Mouse (Mus musculus) MEL (cell line): ENCODE results near the gene Rnf8. TPM values are rescaled to one million over a fixed set of nuclear protein-coding genes. Genes with fewer than 3 reads are reported as not detected.
A peak's percentile ranks its signal among the peaks of the same experiment; 100 is the strongest.

ENCODE experiments used
- DNase-seq: peaks from one replicate; pipeline ENCODE4 v3.0.0; 2011; ENCODE audit warnings: low read depth, low spot score
- H3K27ac ChIP-seq: 2 replicates; pipeline ENCODE4 v1.5.1; 2012; ENCODE audit warnings: low read depth, mild to moderate bottlenecking, control low read depth, low read length, moderate library complexity; ENCODE audit not compliant: control insufficient read depth
- H3K27me3 ChIP-seq, 2 experiments: fragments of 150-350 bp in 1 of 2; sonication (generic) in 1 of 2; 2 replicates each; pipeline ENCODE4 v1.6.1; 2012; ENCODE audit warnings: low read length in 2 of 2, mild to moderate bottlenecking in 2 of 2, improper control_type of control experiment in 1 of 2, moderate library complexity in 1 of 2; ENCODE audit not compliant: insufficient read depth in 2 of 2, control insufficient read depth in 1 of 2
- H3K36me3 ChIP-seq, 2 experiments: 2 replicates each; pipeline ENCODE4 v1.6.1; 2012 to 2014; ENCODE audit warnings: low read length in 2 of 2, improper control_type of control experiment in 1 of 2, inconsistent platforms in 1 of 2, mild to moderate bottlenecking in 1 of 2; ENCODE audit not compliant: insufficient read depth in 2 of 2, control insufficient read depth in 1 of 2
- H3K4me1 ChIP-seq, 2 experiments: fragments of 150-350 bp in 1 of 2; sonication (generic) in 1 of 2; 2 replicates each; pipeline ENCODE4 v1.6.1; 2012; ENCODE audit warnings: low read length in 2 of 2, improper control_type of control experiment in 1 of 2, mild to moderate bottlenecking in 1 of 2; ENCODE audit not compliant: insufficient read depth in 2 of 2, control insufficient read depth in 1 of 2
- H3K4me3 ChIP-seq, 2 experiments: fragments of 150-350 bp in 1 of 2; sonication (generic) in 1 of 2; 2 replicates each; pipeline ENCODE4 v1.5.1; 2012; ENCODE audit warnings: low read depth in 2 of 2, low read length in 2 of 2, mild to moderate bottlenecking in 2 of 2, moderate library complexity in 2 of 2, control low read depth in 1 of 2, improper control_type of control experiment in 1 of 2; ENCODE audit not compliant: control insufficient read depth in 1 of 2, insufficient read depth in 1 of 2
- H3K79me2 ChIP-seq: 2 replicates; pipeline ENCODE4 v1.6.1; 2012; ENCODE audit warnings: mild to moderate bottlenecking, low read length, moderate library complexity; ENCODE audit not compliant: control insufficient read depth, poor library complexity, insufficient read depth
- H3K9ac ChIP-seq: 2 replicates; pipeline ENCODE4 v1.6.1; 2012; ENCODE audit warnings: low read depth, mild to moderate bottlenecking, control low read depth, low read length, moderate library complexity; ENCODE audit not compliant: control insufficient read depth, poor library complexity, severe bottlenecking
- H3K9me3 ChIP-seq: fragments of 150-350 bp; sonication (generic); replicated peaks from 2 replicates; pipeline ENCODE4 v1.6.1; 2012; ENCODE audit warnings: mild to moderate bottlenecking, low read length, improper control_type of control experiment, moderate library complexity; ENCODE audit not compliant: insufficient read depth
- BHLHE40 ChIP-seq: IDR thresholded peaks from 2 replicates; pipeline ENCODE4 v1.6.1; 2012; ENCODE audit warnings: low read depth, mild to moderate bottlenecking, inconsistent platforms, low read length, improper control_type of control experiment, borderline replicate concordance
- CHD1 ChIP-seq: IDR thresholded peaks from 2 replicates; pipeline ENCODE4 v1.6.1; 2012; ENCODE audit warnings: low read depth, mild to moderate bottlenecking, inconsistent platforms, low read length, improper control_type of control experiment
- CHD2 ChIP-seq: IDR thresholded peaks from 2 replicates; pipeline ENCODE4 v1.6.1; 2011; ENCODE audit warnings: low read length, improper control_type of control experiment
- CTCF ChIP-seq, 3 experiments: IDR thresholded peaks in 2 of 3; conservative IDR thresholded peaks in 1 of 3; 2 replicates each; pipeline ENCODE4 v1.5.1; 2011 to 2012; ENCODE audit warnings: low read length in 3 of 3, low read depth in 2 of 3, mild to moderate bottlenecking in 2 of 3, improper control_type of control experiment in 1 of 3, inconsistent platforms in 1 of 3, mixed read lengths in 1 of 3, moderate library complexity in 1 of 3; ENCODE audit not compliant: control insufficient read depth in 1 of 3, insufficient read depth in 1 of 3, poor library complexity in 1 of 3, severe bottlenecking in 1 of 3
- E2F4 ChIP-seq: IDR thresholded peaks from 2 replicates; pipeline ENCODE4 v1.6.1; 2011; ENCODE audit warnings: low read depth, low read length, improper control_type of control experiment, borderline replicate concordance
- ELF1 ChIP-seq: IDR thresholded peaks from 2 replicates; pipeline ENCODE4 v1.6.1; 2014; ENCODE audit warnings: low read depth, mild to moderate bottlenecking, inconsistent platforms, low read length, improper control_type of control experiment, moderate library complexity
- EP300 ChIP-seq, 2 experiments: IDR thresholded peaks; 2 replicates each; pipeline ENCODE4 v1.6.1; 2011; ENCODE audit warnings: improper control_type of control experiment in 2 of 2, low read length in 2 of 2, low read depth in 1 of 2, mild to moderate bottlenecking in 1 of 2
- GABPA ChIP-seq: IDR thresholded peaks from 2 replicates; pipeline ENCODE4 v1.6.1; 2012; ENCODE audit warnings: low read depth, mild to moderate bottlenecking, inconsistent platforms, low read length, improper control_type of control experiment, moderate library complexity
- HCFC1 ChIP-seq: IDR thresholded peaks from 2 replicates; pipeline ENCODE4 v1.6.1; 2012; ENCODE audit warnings: low read depth, mild to moderate bottlenecking, inconsistent platforms, low read length, improper control_type of control experiment, moderate library complexity
- JUND ChIP-seq: IDR thresholded peaks from 2 replicates; pipeline ENCODE4 v1.6.1; 2011; ENCODE audit warnings: low read depth, mild to moderate bottlenecking, improper control_type of control experiment, low read length
- MAFK ChIP-seq: IDR thresholded peaks from 2 replicates; pipeline ENCODE4 v1.6.1; 2011; ENCODE audit warnings: low read depth, mild to moderate bottlenecking, low read length, improper control_type of control experiment, borderline replicate concordance
- MAZ ChIP-seq: IDR thresholded peaks from 2 replicates; pipeline ENCODE4 v1.6.1; 2012; ENCODE audit warnings: low read depth, mild to moderate bottlenecking, inconsistent platforms, low read length, improper control_type of control experiment
- MEF2A ChIP-seq: IDR thresholded peaks from 2 replicates; pipeline ENCODE4 v1.6.1; 2014; ENCODE audit warnings: low read depth, mild to moderate bottlenecking, inconsistent platforms, low read length, improper control_type of control experiment; ENCODE audit not compliant: poor library complexity, insufficient replicate concordance, severe bottlenecking; ENCODE audit errors: extremely low read depth
- MYC ChIP-seq: IDR thresholded peaks from 2 replicates; pipeline ENCODE4 v1.6.1; 2011; ENCODE audit warnings: low read depth, mild to moderate bottlenecking, low read length, improper control_type of control experiment, moderate library complexity
- NELFE ChIP-seq: IDR thresholded peaks from 2 replicates; pipeline ENCODE4 v1.6.1; 2011; ENCODE audit warnings: low read depth, low read length, improper control_type of control experiment
- POLR2A ChIP-seq, 2 experiments: IDR thresholded peaks; 2 replicates each; pipeline ENCODE4 v1.6.1; 2011 to 2012; ENCODE audit warnings: low read length in 2 of 2, mild to moderate bottlenecking in 2 of 2, control low read depth in 1 of 2, improper control_type of control experiment in 1 of 2, low read depth in 1 of 2, moderate library complexity in 1 of 2; ENCODE audit not compliant: control insufficient read depth in 1 of 2, insufficient read depth in 1 of 2, poor library complexity in 1 of 2
- POLR2AphosphoS2 ChIP-seq: IDR thresholded peaks from 2 replicates; pipeline ENCODE4 v1.6.1; 2011; ENCODE audit warnings: low read length, improper control_type of control experiment
- POLR2AphosphoS5 ChIP-seq: IDR thresholded peaks from 2 replicates; pipeline ENCODE4 v1.6.1; 2012; ENCODE audit warnings: low read depth, borderline replicate concordance, mild to moderate bottlenecking, inconsistent platforms, low read length, moderate library complexity, mixed read lengths
- RAD21 ChIP-seq: IDR thresholded peaks from 2 replicates; pipeline ENCODE4 v1.6.1; 2011; ENCODE audit warnings: mild to moderate bottlenecking, low read depth, low read length, improper control_type of control experiment
- RCOR1 ChIP-seq: IDR thresholded peaks from 2 replicates; pipeline ENCODE4 v1.6.1; 2012; ENCODE audit warnings: low read depth, mild to moderate bottlenecking, inconsistent platforms, low read length, improper control_type of control experiment
- SIN3A ChIP-seq: IDR thresholded peaks from 2 replicates; pipeline ENCODE4 v1.6.1; 2012; ENCODE audit warnings: low read length, improper control_type of control experiment, inconsistent platforms
- SMC3 ChIP-seq: IDR thresholded peaks from 2 replicates; pipeline ENCODE4 v1.6.1; 2011; ENCODE audit warnings: low read depth, low read length, improper control_type of control experiment
- TAL1 ChIP-seq: IDR thresholded peaks from 2 replicates; pipeline ENCODE4 v1.6.1; 2012; ENCODE audit warnings: mild to moderate bottlenecking, inconsistent platforms, low read length, moderate library complexity, mixed read lengths
- TBP ChIP-seq: IDR thresholded peaks from 2 replicates; pipeline ENCODE4 v1.8.0; 2011; ENCODE audit warnings: low read depth, low read length, improper control_type of control experiment
- UBTF ChIP-seq: IDR thresholded peaks from 2 replicates; pipeline ENCODE4 v1.6.1; 2012; ENCODE audit warnings: low read depth, mild to moderate bottlenecking, inconsistent platforms, low read length, improper control_type of control experiment, moderate library complexity, borderline replicate concordance; ENCODE audit not compliant: insufficient read depth
- USF1 ChIP-seq: IDR thresholded peaks from 2 replicates; pipeline ENCODE4 v1.6.1; 2014; ENCODE audit warnings: low read depth, mild to moderate bottlenecking, inconsistent platforms, low read length, improper control_type of control experiment, moderate library complexity
- ZC3H11A ChIP-seq: IDR thresholded peaks from 2 replicates; pipeline ENCODE4 v1.6.1; 2012; ENCODE audit warnings: low read depth, mild to moderate bottlenecking, inconsistent platforms, low read length, improper control_type of control experiment
- ZKSCAN1 ChIP-seq: IDR thresholded peaks from 2 replicates; pipeline ENCODE4 v1.6.1; 2012; ENCODE audit warnings: low read depth, mild to moderate bottlenecking, inconsistent platforms, low read length, improper control_type of control experiment, moderate library complexity
- ZMIZ1 ChIP-seq: IDR thresholded peaks from 2 replicates; pipeline ENCODE4 v1.6.1; 2012; ENCODE audit warnings: low read depth, mild to moderate bottlenecking, inconsistent platforms, low read length, improper control_type of control experiment, moderate library complexity
- ZNF384 ChIP-seq: IDR thresholded peaks from 2 replicates; pipeline ENCODE4 v1.6.1; 2012; ENCODE audit warnings: low read depth, mild to moderate bottlenecking, inconsistent platforms, low read length, improper control_type of control experiment
- polyA plus RNA-seq, 2 experiments: library from polyadenylated mRNA; stranded (reverse) in 1 of 2; unstranded in 1 of 2; fragments of >175 nt in 1 of 2; fragments of >200 nt in 1 of 2; gene quantifications; 2 replicates each; pipeline versions ENCODE4 v1.2.1 to v1.2.4; 2012; ENCODE audit warnings: low replicate concordance in 2 of 2, low read depth in 1 of 2; ENCODE audit not compliant: insufficient read length in 2 of 2, insufficient read depth in 1 of 2, missing spikeins in 1 of 2
- total RNA-seq: library from RNA; depleted of rRNA; stranded (reverse); fragments of 300-350 nt; gene quantifications from 2 replicates; pipeline ENCODE4 v1.2.3, GENCODE M21; 2012

Gene Rnf8
- total and polyA plus RNA-seq, 3 experiments = 40.3 to 49.2 TPM; not detected in 1

DNA sequence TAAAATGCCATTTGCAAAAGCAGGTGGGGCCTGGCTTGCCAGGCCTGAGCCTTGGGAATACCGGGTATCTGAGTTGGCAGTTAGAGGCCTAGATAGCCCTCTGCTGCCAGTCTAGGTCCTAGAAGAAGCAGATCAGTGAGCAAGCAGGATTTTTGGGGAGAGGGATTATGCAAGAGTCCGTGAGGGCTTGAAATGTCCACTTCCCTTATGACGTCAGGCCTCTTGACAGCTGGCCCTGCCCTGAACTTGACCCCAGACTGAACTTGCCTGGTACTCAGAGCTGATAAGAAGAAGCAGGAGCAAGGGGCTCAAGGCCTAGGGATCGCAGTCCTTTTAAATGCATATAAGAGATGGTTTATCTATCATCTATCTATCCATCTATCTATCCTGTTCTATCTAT lies 13.2 kb upstream of the Rnf8 start:
- Histone ChIP-seq H3K4me1 (no peaks in the 10 kb centered on the region), H3K27me3 (no peaks in the 10 kb centered on the region), H3K4me3 (no peak overlapping the region), H3K9ac (no peak overlapping the region), H3K79me2 (no peaks in the 10 kb centered on the region), H3K36me3 (no peaks in the 10 kb centered on the region; a peak in 1 of 4 replicates), H3K9me3 (no peaks in the 10 kb centered on the region), H3K27ac (no peak overlapping the region)
- no peak for DNase-seq
- TF ChIP-seq BHLHE40 (no peak), POLR2AphosphoS2 (no peak), CHD2 (no peak), ZNF384 (no peak), CHD1 (no peak), SMC3 (no peak), SIN3A (no peak), TAL1 (no peak), HCFC1 (no peak), POLR2AphosphoS5 (no peak), RCOR1 (no peak), NELFE (no peak), ELF1 (no peak), MAZ (no peak), ZMIZ1 (no peak), USF1 (no peak), POLR2A (IDR thresholded peaks at IDR 0.05; ENCODE audit: control insufficient read depth in 1 of 2, insufficient read depth in 1 of 2, low read depth in 1 of 2, low read length in 2 of 2, poor library complexity in 1 of 2) (no peak)

GRCm38 (mm10) chr17:29603283-29603682 lies 11.3 kb upstream of the Rnf8 start:
- no peak overlapping the region for H3K27ac ChIP-seq
- no peaks in the 10 kb centered on the region; a peak in 1 of 4 replicates for H3K36me3 ChIP-seq
- no peaks in the 10 kb centered on the region for H3K27me3 ChIP-seq
- no peaks in the 10 kb centered on the region for H3K79me2 ChIP-seq
- no peak overlapping the region for H3K9ac ChIP-seq
- no peaks in the 10 kb centered on the region for H3K9me3 ChIP-seq
- TF ChIP-seq CHD2 (no peak), ZC3H11A (peak; percentile 63), GABPA (no peak), MAZ (no peak), SIN3A (0 out of 2 replicates have a peak, but pooled peaks have one; percentile 21), BHLHE40 (no peak), EP300 (IDR thresholded peaks at IDR 0.05; ENCODE audit: low read depth in 1 of 2, low read length in 2 of 2) (no peak), CHD1 (no peak), TBP (no peak), POLR2A (IDR thresholded peaks at IDR 0.05; ENCODE audit: control insufficient read depth in 1 of 2, insufficient read depth in 1 of 2, low read depth in 1 of 2, low read length in 2 of 2, poor library complexity in 1 of 2) (no peak), ZKSCAN1 (no peak), MEF2A (no peak), HCFC1 (no peak), E2F4 (no peak), POLR2AphosphoS2 (no peak), JUND (no peak), MYC (no peak), CTCF (IDR thresholded peaks at IDR 0.05 in 2 of 3, conservative IDR thresholded peaks at IDR 0.05 in 1 of 3; ENCODE audit: control insufficient read depth in 1 of 3, insufficient read depth in 1 of 3, low read depth in 2 of 3, low read length in 3 of 3, poor library complexity in 1 of 3, severe bottlenecking in 1 of 3) (peak; percentile 92 to 98 (median 93)), ZNF384 (no peak), UBTF (no peak), POLR2AphosphoS5 (no peak), RAD21 (peak; percentile 80), MAFK (no peak), SMC3 (peak; percentile 87), NELFE (no peak)
- H3K4me1 ChIP-seq = no peaks in the 10 kb centered on the region
- no peak overlapping the region for H3K4me3 ChIP-seq
- peak; percentile 68 for DNase-seq
